Mouse (Mus musculus) liver, embryonic 14.5 days (tissue): ENCODE measurements around the gene 4931414P19Rik.

Experiments
- CTCF ChIP-seq: IDR thresholded peaks from 2 replicates; pipeline ENCODE4 v1.5.1; 2016; ENCODE audit warnings: antibody characterized with exemption, low read depth, control low read depth
- EP300 ChIP-seq: IDR thresholded peaks from 2 replicates; pipeline ENCODE4 v1.6.1; 2016; ENCODE audit warnings: antibody characterized with exemption, low read depth

DNA sequence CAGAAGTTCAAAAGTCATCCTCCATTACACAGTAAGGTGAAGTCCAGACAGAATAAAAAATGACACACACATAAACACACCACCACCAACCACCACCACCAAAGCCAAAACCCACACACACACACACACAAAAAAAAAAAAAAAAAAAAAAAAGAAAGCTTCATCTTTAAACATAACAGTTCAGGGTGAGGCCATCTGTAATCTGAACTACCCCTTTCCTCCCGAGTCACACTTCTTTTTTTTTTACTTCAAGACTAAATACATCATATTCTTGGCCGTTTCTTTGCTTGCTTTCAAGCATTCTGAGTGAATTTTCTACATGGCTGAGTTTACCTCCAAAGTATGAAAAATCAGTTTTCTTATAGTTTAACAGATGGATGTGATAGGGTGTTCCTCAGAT, 4.2 kb downstream of the 4931414P19Rik start:
- no peak for TF ChIP-seq CTCF
- TF ChIP-seq EP300: no peak
